Mouse (Mus musculus): ENCODE results near the gene Camta1.

GRCm38 (mm10) chr4:151893241-151893640 lies 31.6 kb upstream of the Camta1 start:
- TF ChIP-seq CTCF (IDR thresholded peaks at IDR 0.05; ENCODE audit: low read depth, low read length): peak; percentile 28; the same call in 1 of the 2 replicates
- TF ChIP-seq POLR2A (IDR thresholded peaks at IDR 0.05; ENCODE audit: extremely low read depth, insufficient read depth, low read length): no peak

Data from liver, adult 2 months (tissue).